Mouse (Mus musculus): ENCODE measurements around the gene Rab24.

- TF ChIP-seq CTCF (IDR thresholded peaks at IDR 0.05; ENCODE audit: insufficient read depth, low read length) (no peak), POLR2A (IDR thresholded peaks at IDR 0.05; ENCODE audit: borderline replicate concordance, extremely low read depth, low read depth, low read length) (no peak)
Measured at GRCm38 (mm10) chr13:55319931-55320533, 1.7 kb downstream of the Rab24 start, which contains the start of gene Prelid1.

Measured in lung, adult 2 months (tissue).